Mouse (Mus musculus) kidney, embryonic 14.5 days (tissue): ENCODE results near the gene Sec16a. TPM values are rescaled to one million over a fixed set of nuclear protein-coding genes. Genes with fewer than 3 reads are reported as not detected.
A peak's percentile ranks its signal among the peaks of the same experiment; 100 is the strongest.

ENCODE experiments used
- ATAC-seq: fragments of 200-750 bp; cut with Nextera tagmentation; 2 replicates; pipeline ENCODE4 v1.8.0; 2017; ENCODE audit warnings: moderate number of reproducible peaks, mild to moderate bottlenecking, moderate TSS enrichment, moderate library complexity; ENCODE audit not compliant: low FRiP score, low TSS enrichment
- H3K27ac ChIP-seq: fragments of 300-500 bp; sonication (generic); 2 replicates; pipeline ENCODE4 v1.5.1; 2014; ENCODE audit warnings: low read depth, mild to moderate bottlenecking, low read length, moderate library complexity, mixed read lengths
- H3K27me3 ChIP-seq: fragments of 300-500 bp; sonication (generic); 2 replicates; pipeline ENCODE4 v1.6.1; 2014; ENCODE audit warnings: mild to moderate bottlenecking, low read length; ENCODE audit not compliant: control insufficient read depth, insufficient read depth
- H3K36me3 ChIP-seq: fragments of 300-500 bp; sonication (generic); 2 replicates; pipeline ENCODE4 v1.6.1; 2014; ENCODE audit warnings: low read length, mixed read lengths; ENCODE audit not compliant: control insufficient read depth, insufficient read depth
- H3K4me1 ChIP-seq: fragments of 300-500 bp; sonication (generic); 2 replicates; pipeline ENCODE4 v1.6.1; 2014; ENCODE audit warnings: low read length, mixed read lengths; ENCODE audit not compliant: control insufficient read depth, insufficient read depth
- H3K4me2 ChIP-seq: fragments of 300-500 bp; sonication (generic); replicated peaks from 2 replicates; pipeline ENCODE4 v1.6.1; 2014; ENCODE audit warnings: low read depth, mild to moderate bottlenecking, low read length
- H3K4me3 ChIP-seq: fragments of 300-500 bp; sonication (generic); 2 replicates; pipeline ENCODE4 v1.5.1; 2014; ENCODE audit warnings: mild to moderate bottlenecking, low read length
- H3K9ac ChIP-seq: fragments of 300-500 bp; sonication (generic); 2 replicates; pipeline ENCODE4 v1.6.1; 2014; ENCODE audit warnings: low read depth, mild to moderate bottlenecking, low read length, moderate library complexity
- H3K9me3 ChIP-seq: fragments of 300-500 bp; sonication (generic); 2 replicates; pipeline ENCODE4 v1.6.1; 2016; ENCODE audit warnings: low read length; ENCODE audit not compliant: control insufficient read depth
- WGBS: fragments of 180-500 bp; shearing (Covaris S2); extraction: QIAGEN DNeasy Blood & Tissue Kit; methylation state at CpG from one replicate; pipeline ENCODE4 v1.1.7; 2014; 5-methylcytosine and 5-hydroxymethylcytosine counted together
- polyA plus RNA-seq: library from polyadenylated mRNA; unstranded; fragments of >200 nt; fragmentation: Nextera tagmentation; extraction: Ambion mirVana; gene quantifications from 2 replicates; pipeline ENCODE4 v1.2.1, GENCODE M21; 2014

The Sec16a gene
- polyA plus RNA-seq = 18.9 and 43.9 TPM in 2 replicates

DNA sequence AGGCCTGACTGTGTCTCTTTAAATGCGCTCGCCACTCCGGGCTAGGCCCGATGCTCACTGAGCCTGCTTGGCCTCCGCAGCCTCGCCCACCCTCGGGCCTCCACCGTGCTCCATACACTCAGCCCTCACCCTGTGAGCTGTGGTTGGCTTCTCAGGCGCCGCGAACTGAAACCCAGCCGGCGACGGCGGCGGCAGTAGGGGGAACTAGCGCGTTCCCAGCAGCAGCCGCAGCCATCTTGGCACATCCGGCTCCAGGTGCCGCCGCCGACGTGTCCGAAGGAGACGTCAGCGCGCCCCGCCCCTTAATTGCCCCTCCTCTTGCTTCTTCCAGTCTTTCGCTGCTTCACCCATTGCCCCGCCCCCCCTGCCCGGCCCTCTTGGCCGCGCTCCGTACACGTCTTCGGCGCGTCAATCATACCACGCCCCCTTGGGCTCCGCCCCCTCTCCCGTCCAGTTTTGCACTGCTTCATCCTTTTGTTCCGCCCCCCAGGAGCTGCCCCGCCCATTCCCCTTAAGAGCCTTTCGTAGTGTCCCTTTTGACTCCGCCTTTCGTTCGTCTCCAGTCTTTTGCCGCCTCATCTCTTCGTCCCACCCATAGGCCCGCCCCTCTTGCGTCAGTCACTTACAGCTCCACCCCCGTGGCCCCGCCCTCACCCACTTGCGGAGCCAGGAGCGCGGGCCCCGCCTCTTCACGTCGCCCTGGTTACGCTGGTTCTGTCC is at the start of gene Sec16a:
TSS of gene Sec16a (minus strand) at position 271 of the 720 bp plus-strand sequence.
- no peaks in the 10 kb centered on the region for H3K27me3 ChIP-seq
- ATAC-seq = peak; percentile 92
- peak within 1 kb of the TSS; percentile 86 for H3K9ac ChIP-seq
- peak within 1 kb of the TSS; percentile 91 for H3K4me2 ChIP-seq
- no peaks in the 10 kb centered on the region for H3K9me3 ChIP-seq
- peaks cover 22% of the 10 kb centered on the region for H3K4me1 ChIP-seq
- H3K4me3 ChIP-seq = peak within 1 kb of the TSS; percentile 83
- H3K36me3 ChIP-seq = peaks cover 17% of the 10 kb centered on the region
- peak within 1 kb of the TSS; percentile 78 for H3K27ac ChIP-seq
- WGBS = under 1% methylated on average over 59 of the region's 61 CpGs

DNA sequence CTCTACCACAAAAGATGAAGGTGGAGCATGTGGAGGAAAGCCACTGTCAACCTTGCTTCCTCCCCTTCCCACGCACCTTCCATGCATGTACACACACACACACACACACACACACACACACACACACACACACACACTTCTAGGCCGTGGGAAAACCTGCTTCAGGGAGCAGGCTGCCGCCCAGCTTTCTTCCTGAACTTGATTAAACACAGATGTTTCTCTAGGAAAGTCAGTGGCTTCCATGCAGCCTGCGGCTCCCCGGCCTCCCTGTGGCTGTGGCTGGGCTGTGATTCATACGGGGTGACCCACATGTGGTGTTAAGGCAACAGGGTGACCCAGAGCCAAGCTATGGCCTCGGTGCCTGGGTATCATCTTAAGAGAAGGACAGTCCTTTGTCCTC is 49.4 kb upstream of the Sec16a start:
- no peak overlapping the region for H3K4me3 ChIP-seq
- peaks cover 2% of the 10 kb centered on the region for H3K36me3 ChIP-seq
- H3K9me3 ChIP-seq = no peaks in the 10 kb centered on the region
- ATAC-seq = no peak
- H3K27me3 ChIP-seq = no peaks in the 10 kb centered on the region
- H3K9ac ChIP-seq = no peak overlapping the region
- peaks cover 85% of the 10 kb centered on the region for H3K4me1 ChIP-seq
- 28% methylated on average over 7 of the region's 7 CpGs for WGBS
- no peak overlapping the region; the same call in 1 of the 2 replicates for H3K4me2 ChIP-seq
- peak overlapping the region; percentile 82; the same call in 1 of the 2 replicates for H3K27ac ChIP-seq

DNA sequence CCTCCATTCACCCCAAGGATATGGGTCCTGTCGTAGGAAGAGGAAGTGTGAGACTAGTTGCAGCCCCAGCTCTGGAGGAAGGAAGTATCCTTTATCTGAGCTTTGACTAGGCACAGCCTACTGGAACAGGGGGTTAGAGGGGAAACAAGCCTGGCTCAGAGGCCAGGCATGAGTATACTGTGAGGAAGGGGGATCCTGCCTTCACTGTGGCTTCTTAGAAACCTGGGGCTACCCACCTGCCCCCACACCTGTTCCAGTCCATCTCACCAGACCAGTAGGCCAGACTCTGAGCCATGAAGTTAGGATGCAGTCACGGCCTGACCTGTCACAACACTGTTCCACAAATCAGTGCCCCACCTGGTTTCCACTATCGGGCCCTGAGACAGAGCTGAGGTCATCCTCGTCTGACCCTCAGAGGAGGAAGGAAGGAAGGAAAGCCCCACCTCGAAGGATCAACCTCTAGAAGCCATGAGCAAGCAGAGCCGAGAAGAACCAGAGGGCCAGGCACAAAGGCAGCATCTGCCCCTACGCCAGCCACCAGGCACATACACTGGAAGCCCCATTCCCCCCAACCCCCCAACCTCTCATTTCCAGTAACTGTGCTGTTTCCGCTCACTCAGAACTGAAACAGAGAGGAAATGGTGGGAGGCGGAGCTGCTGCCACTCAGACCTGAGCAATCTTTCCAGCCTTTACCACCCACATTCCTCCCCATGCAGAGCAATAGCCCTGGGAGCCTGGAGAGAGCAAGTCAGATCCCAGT is 48.2 kb upstream of the Sec16a start:
- no peaks in the 10 kb centered on the region for H3K9me3 ChIP-seq
- H3K27ac ChIP-seq = peak overlapping the region; percentile 82
- peak overlapping the region; percentile 19; the same call in 1 of the 2 replicates for H3K9ac ChIP-seq
- H3K4me2 ChIP-seq = peak overlapping the region; percentile 9; the same call in 1 of the 2 replicates
- H3K4me1 ChIP-seq = peaks cover 85% of the 10 kb centered on the region
- ATAC-seq = 0 out of 2 replicates have a peak, but pooled peaks have one; percentile 3
- no peaks in the 10 kb centered on the region for H3K27me3 ChIP-seq
- H3K36me3 ChIP-seq = no peaks in the 10 kb centered on the region; the same call in 1 of the 2 replicates
- 13% methylated on average over 9 of the region's 9 CpGs for WGBS
- H3K4me3 ChIP-seq = no peak overlapping the region

DNA sequence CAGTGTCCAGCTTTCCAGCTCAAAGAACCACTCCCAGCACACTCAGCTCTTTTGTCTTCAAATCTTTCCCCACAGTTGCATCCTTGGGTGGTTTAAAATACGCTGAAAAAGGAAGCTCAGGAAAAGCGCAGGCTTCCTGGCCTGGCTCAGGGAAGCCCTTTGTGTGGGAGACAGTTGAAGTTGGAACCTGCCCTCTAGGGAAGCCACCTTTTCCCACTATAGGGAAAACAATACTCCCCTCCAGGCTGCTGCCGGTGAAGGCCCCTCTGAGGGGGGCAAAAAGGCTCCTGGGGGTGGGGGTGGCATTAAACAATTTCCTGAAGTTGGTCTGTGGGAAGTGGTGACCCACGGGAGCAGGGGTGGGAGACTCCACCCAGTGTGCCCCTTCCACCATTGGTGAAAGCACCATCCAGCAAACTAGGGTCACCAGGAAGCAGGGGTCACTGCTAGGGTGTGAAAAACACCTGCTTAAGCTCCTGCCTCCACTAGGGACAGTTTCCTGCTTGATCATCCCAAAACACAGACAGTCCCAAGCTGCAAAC is 45.8 kb upstream of the Sec16a start:
- Histone ChIP-seq H3K9ac (no peak overlapping the region), H3K4me3 (no peak overlapping the region), H3K36me3 (no peaks in the 10 kb centered on the region), H3K27me3 (no peaks in the 10 kb centered on the region), H3K4me2 (no peak overlapping the region), H3K4me1 (peaks cover 92% of the 10 kb centered on the region), H3K9me3 (no peaks in the 10 kb centered on the region), H3K27ac (peak overlapping the region; percentile 91)
- 28% methylated on average over 4 of the region's 4 CpGs for WGBS
- ATAC-seq = no peak

DNA sequence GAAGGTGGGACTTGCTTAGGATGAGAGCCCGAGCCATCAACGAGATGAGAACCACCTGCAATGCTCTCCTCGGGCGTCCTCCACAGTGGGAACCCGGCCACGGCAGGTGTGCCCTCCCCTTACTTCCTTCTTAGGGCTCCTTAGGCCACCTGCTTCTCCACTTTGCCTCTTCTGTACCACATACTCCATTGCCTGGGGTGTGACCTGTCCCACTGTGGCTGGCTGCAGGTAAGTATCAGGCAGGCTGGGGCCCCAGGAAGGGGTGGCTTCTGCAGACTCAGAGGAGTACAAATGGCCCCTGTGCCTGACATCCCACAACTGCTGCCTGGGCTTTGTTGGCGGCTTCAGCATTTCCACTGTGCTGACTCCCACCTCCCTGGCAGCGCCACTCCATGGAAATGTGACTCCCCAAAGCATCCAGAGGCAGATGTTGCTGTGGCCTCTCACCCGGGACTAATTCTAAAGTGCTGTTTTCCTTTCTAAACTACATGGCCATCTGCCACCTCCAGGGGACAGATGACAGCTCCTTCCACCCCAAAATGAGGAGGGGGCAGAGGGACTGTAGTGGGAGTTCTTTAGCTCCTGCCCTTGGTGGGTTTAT is 43.6 kb upstream of the Sec16a start:
- 22% methylated on average over 9 of the region's 9 CpGs for WGBS
- H3K4me1 ChIP-seq = peaks cover 99% of the 10 kb centered on the region
- no peak overlapping the region for H3K4me3 ChIP-seq
- no peak overlapping the region for H3K9ac ChIP-seq
- no peaks in the 10 kb centered on the region for H3K9me3 ChIP-seq
- peak overlapping the region; percentile 91 for H3K27ac ChIP-seq
- peak overlapping the region; percentile 17 for H3K4me2 ChIP-seq
- no peak; the same call in 1 of the 2 replicates for ATAC-seq
- H3K36me3 ChIP-seq = peaks cover 16% of the 10 kb centered on the region
- no peaks in the 10 kb centered on the region for H3K27me3 ChIP-seq

DNA sequence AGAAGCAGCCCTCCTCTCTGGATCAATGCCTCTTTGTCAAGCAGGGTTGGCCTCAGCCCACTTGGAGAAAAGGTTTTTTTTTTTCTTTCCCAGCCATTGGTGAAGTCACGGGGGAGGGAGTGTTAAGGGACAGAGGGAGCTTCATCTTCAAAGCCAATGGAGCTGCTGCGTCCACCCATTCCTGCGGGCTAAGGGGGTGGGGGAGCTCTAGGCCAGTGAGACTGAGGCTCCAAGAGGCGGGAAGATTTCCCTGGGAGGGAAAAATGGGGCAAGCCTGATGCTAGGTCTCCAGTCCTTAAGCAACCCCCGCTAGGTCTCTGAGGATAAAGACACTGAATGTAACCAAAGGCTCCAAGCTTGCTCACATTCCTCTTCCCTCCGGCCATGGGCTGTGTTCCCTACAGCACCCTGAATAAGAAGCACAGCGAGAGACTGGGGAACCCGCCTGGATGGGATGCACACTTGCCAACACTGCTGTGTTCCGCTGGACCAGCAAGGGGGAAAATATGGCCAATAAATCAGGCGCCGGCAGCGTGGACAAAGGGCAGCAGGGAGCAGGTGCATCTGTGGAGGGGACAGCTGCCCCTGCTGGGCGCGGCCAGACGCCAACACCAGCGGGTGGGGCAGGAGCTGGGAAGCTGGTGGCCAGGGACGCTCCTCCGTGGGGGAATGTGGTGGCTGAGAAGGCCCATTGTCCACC is 42.5 kb upstream of the Sec16a start:
- H3K9me3 ChIP-seq = no peaks in the 10 kb centered on the region
- no peak for ATAC-seq
- H3K27me3 ChIP-seq = no peaks in the 10 kb centered on the region
- peak overlapping the region; percentile 42 for H3K9ac ChIP-seq
- peaks cover 98% of the 10 kb centered on the region for H3K4me1 ChIP-seq
- WGBS = 11% methylated on average over 18 of the region's 18 CpGs
- 0 out of 2 replicates have a peak overlapping the region, but pooled peaks have one; percentile 4 for H3K4me3 ChIP-seq
- H3K27ac ChIP-seq = peak overlapping the region; percentile 91
- H3K36me3 ChIP-seq = peaks cover 19% of the 10 kb centered on the region
- H3K4me2 ChIP-seq = peak overlapping the region; percentile 19

DNA sequence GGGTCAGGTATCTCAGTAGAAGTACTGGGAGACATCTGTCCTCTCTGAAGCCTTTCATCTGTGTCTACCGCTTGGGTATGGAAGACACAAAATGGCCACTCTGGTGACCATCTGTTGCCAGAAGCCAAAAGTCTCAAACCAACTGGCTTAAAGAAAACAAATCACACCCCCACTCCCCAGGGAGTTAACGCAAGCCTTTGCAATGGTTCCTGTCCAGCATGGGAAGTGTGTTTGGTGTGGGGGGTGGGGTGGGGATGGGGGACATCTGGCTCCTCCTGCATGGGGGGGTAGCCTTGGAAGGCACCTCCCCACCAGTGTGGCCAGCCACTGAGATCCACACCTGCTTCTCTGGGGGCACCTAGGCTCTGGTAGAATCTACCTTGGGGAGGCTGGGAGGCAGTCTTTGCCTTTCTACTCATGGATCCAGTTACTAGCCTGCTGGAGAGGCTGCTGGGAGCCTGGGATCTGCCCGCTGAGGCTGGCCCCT is 41.9 kb upstream of the Sec16a start:
- Histone ChIP-seq H3K4me2 (peak overlapping the region; percentile 26), H3K27me3 (no peaks in the 10 kb centered on the region), H3K27ac (peak overlapping the region; percentile 91), H3K4me1 (peaks cover 98% of the 10 kb centered on the region), H3K9me3 (no peaks in the 10 kb centered on the region), H3K4me3 (no peak overlapping the region), H3K36me3 (peaks cover 22% of the 10 kb centered on the region), H3K9ac (peak overlapping the region; percentile 42; the same call in 1 of the 2 replicates)
- 10% methylated on average over 3 of the region's 3 CpGs for WGBS
- peak; percentile 26 for ATAC-seq

DNA sequence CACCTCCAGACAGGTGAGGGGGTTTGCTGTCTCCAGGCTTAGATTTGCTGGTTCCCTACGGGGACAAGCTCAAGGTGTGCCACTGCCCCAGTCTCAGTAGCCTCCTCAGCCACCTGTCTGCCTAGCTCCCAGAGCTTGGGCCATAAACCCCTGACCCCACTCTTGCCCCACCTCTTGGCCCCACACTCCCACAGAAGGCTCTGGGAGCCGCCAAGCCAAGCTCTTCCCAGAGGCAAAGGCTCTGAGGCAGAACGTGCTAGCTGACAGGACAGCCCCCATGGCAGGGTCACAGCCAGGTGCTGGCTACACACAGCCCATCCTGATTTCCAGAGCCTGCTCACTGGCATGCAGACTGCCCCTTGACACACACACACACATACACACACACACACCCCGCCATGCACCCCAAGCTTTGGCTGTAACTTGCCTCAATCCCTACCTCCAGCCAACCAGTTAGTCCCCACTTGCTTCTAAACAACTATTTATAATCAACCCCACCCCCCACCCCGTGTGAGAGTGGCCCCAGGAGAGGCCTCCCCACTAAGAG is 41.3 kb upstream of the Sec16a start:
- 6% methylated on average over 5 of the region's 5 CpGs for WGBS
- Histone ChIP-seq H3K9me3 (no peaks in the 10 kb centered on the region), H3K27ac (peak overlapping the region; percentile 91), H3K36me3 (peaks cover 28% of the 10 kb centered on the region), H3K4me3 (no peak overlapping the region), H3K4me1 (peaks cover 98% of the 10 kb centered on the region), H3K27me3 (no peaks in the 10 kb centered on the region), H3K9ac (peak overlapping the region; percentile 42; the same call in 1 of the 2 replicates), H3K4me2 (peak overlapping the region; percentile 26)
- 0 out of 2 replicates have a peak, but pooled peaks have one; percentile 13 for ATAC-seq
